Mouse (Mus musculus) liver, embryonic 15.5 days (tissue): ENCODE results near the gene Hk1. TPM values are rescaled to one million over a fixed set of nuclear protein-coding genes. Genes with fewer than 3 reads are reported as not detected.

Experiments used
- ATAC-seq: fragments of 200-750 bp; cut with Nextera tagmentation; 2 replicates; pipeline ENCODE4 v1.8.0; 2017; ENCODE audit warnings: moderate number of reproducible peaks, mild to moderate bottlenecking, moderate library complexity; ENCODE audit not compliant: insufficient read depth
- H3K27ac ChIP-seq: fragments of 300-500 bp; sonication (generic); replicated peaks from 2 replicates; pipeline ENCODE4 v1.5.1; 2015; ENCODE audit warnings: mild to moderate bottlenecking, inconsistent platforms
- H3K27me3 ChIP-seq: fragments of 300-500 bp; sonication (generic); 2 replicates; pipeline ENCODE4 v1.6.1; 2015; ENCODE audit warnings: mild to moderate bottlenecking, inconsistent platforms
- H3K36me3 ChIP-seq: fragments of 300-500 bp; sonication (generic); replicated peaks from 2 replicates; pipeline ENCODE4 v1.6.1; 2015; ENCODE audit warnings: moderate library complexity, mild to moderate bottlenecking, inconsistent platforms
- H3K4me1 ChIP-seq: fragments of 300-500 bp; sonication (generic); replicated peaks from 2 replicates; pipeline ENCODE4 v1.6.1; 2015; ENCODE audit warnings: inconsistent platforms
- H3K4me2 ChIP-seq: fragments of 300-500 bp; sonication (generic); 2 replicates; pipeline ENCODE4 v1.6.1; 2015; ENCODE audit warnings: moderate library complexity, mild to moderate bottlenecking, inconsistent platforms
- H3K4me3 ChIP-seq: fragments of 300-500 bp; sonication (generic); replicated peaks from 2 replicates; pipeline ENCODE4 v1.5.1; 2015; ENCODE audit warnings: mild to moderate bottlenecking, inconsistent platforms
- H3K9ac ChIP-seq: fragments of 300-500 bp; sonication (generic); 2 replicates; pipeline ENCODE4 v1.6.1; 2015; ENCODE audit warnings: moderate library complexity, mild to moderate bottlenecking, inconsistent platforms
- H3K9me3 ChIP-seq: fragments of 300-500 bp; sonication (generic); replicated peaks from 2 replicates; pipeline ENCODE4 v1.6.1; 2016; ENCODE audit warnings: inconsistent platforms
- WGBS: fragments of 180-500 bp; shearing (Covaris S2); methylation state at CpG from one replicate; pipeline ENCODE4 v1.1.7; 2015; ENCODE audit warnings: mixed read lengths; ENCODE audit not compliant: insufficient replicate concordance; 5-methylcytosine and 5-hydroxymethylcytosine counted together
- polyA plus RNA-seq: library from polyadenylated mRNA; unstranded; fragments of >200 nt; fragmentation: Nextera tagmentation; extraction: Ambion mirVana; gene quantifications from 2 replicates; pipeline ENCODE4 v1.2.1, GENCODE M21; 2015

The Hk1 gene
- polyA plus RNA-seq, 1 experiment from 2014 or later: 85.1 TPM

GRCm38 (mm10) chr10:62340991-62341390, 38.7 kb downstream of the Hk1 start:
- peaks cover 93% of the 10 kb centered on the region for H3K4me1 ChIP-seq
- 14% methylated on average over 3 of the region's 3 CpGs for WGBS

GRCm38 (mm10) chr10:62340095-62340731, 39.5 kb downstream of the Hk1 start:
- H3K9me3 ChIP-seq: no peaks in the 10 kb centered on the region
- peak overlapping the region; percentile 89 for H3K9ac ChIP-seq
- peak; percentile 86 for ATAC-seq
- no peaks in the 10 kb centered on the region for H3K27me3 ChIP-seq
- WGBS: under 1% methylated on average over 38 of the region's 38 CpGs
- H3K27ac ChIP-seq: peak overlapping the region; percentile 98
- peak overlapping the region; percentile 88 for H3K4me3 ChIP-seq
- peaks cover 93% of the 10 kb centered on the region for H3K4me1 ChIP-seq
- peak overlapping the region; percentile 91 for H3K4me2 ChIP-seq
- H3K36me3 ChIP-seq: peaks cover 27% of the 10 kb centered on the region

More at GRCm38 (mm10) chr10:62340991-62341390, 38.7 kb downstream of the Hk1 start:
- H3K4me2 ChIP-seq: peak overlapping the region; percentile 91
- H3K27me3 ChIP-seq: no peaks in the 10 kb centered on the region
- no peaks in the 10 kb centered on the region for H3K9me3 ChIP-seq
- H3K36me3 ChIP-seq: peaks cover 27% of the 10 kb centered on the region
- peak overlapping the region; percentile 98 for H3K27ac ChIP-seq
- no peak for ATAC-seq
- peak overlapping the region; percentile 89 for H3K9ac ChIP-seq
- peak overlapping the region; percentile 88 for H3K4me3 ChIP-seq

GRCm38 (mm10) chr10:62339211-62340094, 40.3 kb downstream of the Hk1 start:
- H3K4me1 ChIP-seq: peaks cover 93% of the 10 kb centered on the region
- H3K9me3 ChIP-seq: no peaks in the 10 kb centered on the region
- WGBS: under 1% methylated on average over 45 of the region's 45 CpGs
- H3K4me3 ChIP-seq: peak overlapping the region; percentile 88
- H3K36me3 ChIP-seq: peaks cover 27% of the 10 kb centered on the region
- ATAC-seq: peak; percentile 1
- H3K4me2 ChIP-seq: peak overlapping the region; percentile 91
- no peaks in the 10 kb centered on the region for H3K27me3 ChIP-seq
- H3K9ac ChIP-seq: peak overlapping the region; percentile 89
- peak overlapping the region; percentile 98 for H3K27ac ChIP-seq

GRCm38 (mm10) chr10:62338626-62339025, 41.1 kb downstream of the Hk1 start:
- no peak for ATAC-seq
- peaks cover 30% of the 10 kb centered on the region for H3K36me3 ChIP-seq
- H3K27me3 ChIP-seq: no peaks in the 10 kb centered on the region
- no peaks in the 10 kb centered on the region for H3K9me3 ChIP-seq
- H3K4me2 ChIP-seq: peak overlapping the region; percentile 91
- 17% methylated on average over 5 of the region's 5 CpGs for WGBS
- peak overlapping the region; percentile 88 for H3K4me3 ChIP-seq
- H3K27ac ChIP-seq: peak overlapping the region; percentile 98
- peak overlapping the region; percentile 89 for H3K9ac ChIP-seq
- peaks cover 92% of the 10 kb centered on the region for H3K4me1 ChIP-seq

GRCm38 (mm10) chr10:62338176-62338575, 41.5 kb downstream of the Hk1 start:
- no peaks in the 10 kb centered on the region for H3K9me3 ChIP-seq
- 53% methylated on average over 9 of the region's 9 CpGs for WGBS
- peak overlapping the region; percentile 89 for H3K9ac ChIP-seq
- peaks cover 92% of the 10 kb centered on the region for H3K4me1 ChIP-seq
- no peak for ATAC-seq
- peaks cover 33% of the 10 kb centered on the region for H3K36me3 ChIP-seq
- no peaks in the 10 kb centered on the region for H3K27me3 ChIP-seq
- peak overlapping the region; percentile 98 for H3K27ac ChIP-seq
- H3K4me3 ChIP-seq: peak overlapping the region; percentile 88
- peak overlapping the region; percentile 91 for H3K4me2 ChIP-seq

GRCm38 (mm10) chr10:62336601-62337578, 42.8 kb downstream of the Hk1 start:
- Histone ChIP-seq H3K36me3 (peaks cover 33% of the 10 kb centered on the region), H3K4me1 (peaks cover 93% of the 10 kb centered on the region), H3K27me3 (no peaks in the 10 kb centered on the region), H3K9me3 (no peaks in the 10 kb centered on the region), H3K4me3 (peak overlapping the region; percentile 17), H3K9ac (peak overlapping the region; percentile 29; the same call in 1 of the 2 replicates), H3K27ac (peak overlapping the region; percentile 98), H3K4me2 (peak overlapping the region; percentile 91)
- 18% methylated on average over 12 of the region's 12 CpGs for WGBS
- ATAC-seq: no peak

GRCm38 (mm10) chr10:62335423-62335776, 44.3 kb downstream of the Hk1 start:
- WGBS: 10% methylated on average over 6 of the region's 6 CpGs
- no peak for ATAC-seq
- H3K4me1 ChIP-seq: peaks cover 94% of the 10 kb centered on the region
- peak overlapping the region; percentile 2; the same call in 1 of the 2 replicates for H3K9ac ChIP-seq
- 0 out of 2 replicates have a peak overlapping the region, but pooled peaks have one; percentile 1 for H3K4me3 ChIP-seq
- peak overlapping the region; percentile 91 for H3K4me2 ChIP-seq
- no peaks in the 10 kb centered on the region for H3K27me3 ChIP-seq
- H3K9me3 ChIP-seq: no peaks in the 10 kb centered on the region
- peak overlapping the region; percentile 98 for H3K27ac ChIP-seq
- peaks cover 33% of the 10 kb centered on the region for H3K36me3 ChIP-seq

GRCm38 (mm10) chr10:62334686-62335422, 44.9 kb downstream of the Hk1 start:
- Histone ChIP-seq H3K4me3 (0 out of 2 replicates have a peak overlapping the region, but pooled peaks have one; percentile 4), H3K9me3 (no peaks in the 10 kb centered on the region), H3K27me3 (no peaks in the 10 kb centered on the region), H3K4me2 (peak overlapping the region; percentile 91), H3K36me3 (peaks cover 39% of the 10 kb centered on the region), H3K4me1 (peaks cover 99% of the 10 kb centered on the region), H3K27ac (peak overlapping the region; percentile 98), H3K9ac (peak overlapping the region; percentile 2; the same call in 1 of the 2 replicates)
- WGBS: 45% methylated on average over 20 of the region's 20 CpGs
- ATAC-seq: no peak

GRCm38 (mm10) chr10:62333269-62333668, 46.4 kb downstream of the Hk1 start:
- 56% methylated on average over 14 of the region's 14 CpGs for WGBS
- H3K4me3 ChIP-seq: peak overlapping the region; percentile 41
- H3K27ac ChIP-seq: peak overlapping the region; percentile 91
- no peaks in the 10 kb centered on the region for H3K27me3 ChIP-seq
- peak overlapping the region; percentile 47 for H3K9ac ChIP-seq
- H3K36me3 ChIP-seq: peaks cover 38% of the 10 kb centered on the region
- ATAC-seq: no peak
- peak overlapping the region; percentile 77 for H3K4me2 ChIP-seq
- H3K9me3 ChIP-seq: no peaks in the 10 kb centered on the region
- peaks cover 99% of the 10 kb centered on the region for H3K4me1 ChIP-seq

- H3K4me2 ChIP-seq: peak overlapping the region; percentile 77
- WGBS: 5% methylated on average over 7 of the region's 7 CpGs
- H3K4me3 ChIP-seq: peak overlapping the region; percentile 41
- no peaks in the 10 kb centered on the region for H3K27me3 ChIP-seq
- peak overlapping the region; percentile 47 for H3K9ac ChIP-seq
- H3K9me3 ChIP-seq: no peaks in the 10 kb centered on the region
- peaks cover 31% of the 10 kb centered on the region for H3K36me3 ChIP-seq
- H3K27ac ChIP-seq: peak overlapping the region; percentile 91
- peak; percentile 77 for ATAC-seq
- H3K4me1 ChIP-seq: peaks cover 99% of the 10 kb centered on the region
These were observed 47.2 kb downstream of the Hk1 start for GRCm38 (mm10) chr10:62332514-62332913.
